Mouse (Mus musculus): ENCODE measurements around the gene Zdhhc9. TPM values are rescaled to one million over a fixed set of nuclear protein-coding genes. Genes with fewer than 3 reads are reported as not detected.

Zdhhc9 gene
- polyA plus RNA-seq, 1 experiment from 2014 or later, result 7.0 TPM

Other genes with a start within 250 kb of the Zdhhc9 start
- gene Apln, start 174.0 kb downstream of the Zdhhc9 start, polyA plus RNA-seq (2015; fragmentation: Nextera tagmentation; extraction: Ambion mirVana), result 11.6 and 12.1 TPM in 2 replicates
- gene Xpnpep2, start 100.2 kb downstream of the Zdhhc9 start, polyA plus RNA-seq (2015; fragmentation: Nextera tagmentation; extraction: Ambion mirVana), result 5.7 and 5.8 TPM in 2 replicates
- 4.0 and 4.1 TPM in 2 replicates for gene Sash3, start 62.4 kb downstream of the Zdhhc9 start, polyA plus RNA-seq (2015; fragmentation: Nextera tagmentation; extraction: Ambion mirVana)
- 17.0 and 18.5 TPM in 2 replicates for gene Utp14a, start 48.0 kb upstream of the Zdhhc9 start, polyA plus RNA-seq (2015; fragmentation: Nextera tagmentation; extraction: Ambion mirVana)
- 5.3 and 5.9 TPM in 2 replicates for gene Bcorl1, start 132.5 kb upstream of the Zdhhc9 start, polyA plus RNA-seq (2015; fragmentation: Nextera tagmentation; extraction: Ambion mirVana)